Mouse (Mus musculus) E14TG2a.4 (cell line): ENCODE results near the gene C1qtnf2.

Experiments used
- CTCF ChIP-seq: conservative IDR thresholded peaks from 2 replicates; pipeline ENCODE4 v1.5.1; 2014; ENCODE audit warnings: low read length
- NANOG ChIP-seq: IDR thresholded peaks from 2 replicates; pipeline ENCODE4 v1.6.1; 2014; ENCODE audit warnings: borderline replicate concordance, low read length, mixed read lengths

DNA sequence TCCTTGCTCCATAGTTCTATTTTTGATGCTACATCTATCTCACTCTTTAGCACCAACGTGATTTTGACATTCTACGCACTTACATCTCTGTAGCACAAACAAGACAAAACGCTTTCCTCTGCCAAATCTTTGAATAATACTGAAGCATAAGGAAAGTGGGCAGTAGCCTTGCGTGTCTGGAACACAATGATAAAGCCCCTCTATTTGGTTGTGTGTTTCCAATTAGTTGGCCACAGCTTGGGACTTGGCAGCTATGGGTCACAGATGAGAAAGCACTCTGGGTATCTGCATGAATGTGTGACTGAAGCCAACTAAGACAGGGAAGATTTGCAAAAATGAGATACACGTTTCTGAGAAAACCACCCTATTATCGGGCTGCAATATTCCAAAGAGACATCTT lies 33.9 kb downstream of the C1qtnf2 start:
- TF ChIP-seq CTCF (no peak), NANOG (no peak)
